Mouse (Mus musculus): ENCODE data around the gene Poln. TPM values are rescaled to one million over a fixed set of nuclear protein-coding genes. Genes with fewer than 3 reads are reported as not detected.
A peak's percentile ranks its signal among the peaks of the same experiment; 100 is the strongest.

Gene Poln
- polyA plus RNA-seq (2015; fragmentation: Nextera tagmentation; extraction: Ambion mirVana): 0.23 and 0.55 TPM in 2 replicates

DNA sequence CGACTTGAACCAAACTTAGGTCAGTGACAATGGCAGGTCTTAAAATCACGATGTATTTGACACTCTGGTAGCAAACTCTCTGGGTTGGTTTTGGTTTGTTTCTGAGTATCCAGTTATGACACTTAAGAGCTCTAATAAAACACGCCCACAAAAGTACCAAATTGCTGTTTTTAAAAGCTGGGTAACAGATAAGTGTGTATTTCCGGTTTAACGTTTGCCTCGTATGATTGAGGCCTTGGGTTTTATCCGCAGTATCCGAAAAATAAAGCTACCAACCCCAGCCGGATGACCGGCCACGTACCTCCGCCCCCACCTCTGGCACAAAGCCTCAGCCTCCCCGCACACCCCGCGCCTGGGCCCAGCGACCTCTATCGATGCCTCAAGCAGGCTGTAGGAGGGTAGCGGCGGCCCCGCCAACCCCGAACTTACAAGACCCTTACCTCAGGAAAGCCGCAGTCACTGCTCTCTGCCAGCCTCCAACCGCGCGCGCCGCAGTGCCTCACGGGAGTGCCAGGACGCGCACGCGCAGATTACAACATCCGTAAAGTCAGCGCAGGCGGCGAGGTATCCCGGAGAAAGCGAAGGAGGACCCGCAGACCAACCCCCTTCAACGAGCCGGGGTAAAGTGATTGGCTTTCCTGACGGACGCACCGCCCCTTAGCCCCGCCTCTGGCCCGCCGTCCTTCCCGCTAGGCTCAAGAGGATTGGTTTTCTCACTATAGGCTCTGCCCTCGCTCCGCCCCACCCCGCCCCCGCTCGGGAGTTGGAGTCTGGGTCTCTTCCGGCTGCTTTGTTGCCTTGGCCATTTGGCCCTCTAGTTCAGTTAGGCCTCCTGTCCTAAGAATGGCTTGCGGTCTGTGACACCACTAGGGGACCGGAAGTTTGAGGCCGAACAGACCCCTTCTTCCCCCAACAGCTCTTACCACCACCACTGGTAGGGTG is at the start of gene Poln, which contains the start of gene Haus3:
Poln (minus strand) TSS at position 499 of the 942 bp plus-strand sequence.
Haus3 (minus strand) TSS at position 578 of the 942 bp plus-strand sequence.
- H3K9ac ChIP-seq (ENCODE audit: low read depth, low read length): peak within 1 kb of the TSS; percentile 80
- peak; percentile 25; the same call in 1 of the 2 replicates for TF ChIP-seq CTCF (IDR thresholded peaks at IDR 0.05; ENCODE audit: low read depth)
- DNase-seq (ENCODE audit: low spot score) (peak; percentile 100), ATAC-seq (replicated peaks; ENCODE audit: low FRiP score, low read depth) (peak; percentile 100)
- H3K4me2 ChIP-seq (ENCODE audit: low read length): peak within 1 kb of the TSS; percentile 59
- no peaks in the 10 kb centered on the region for H3K27me3 ChIP-seq (ENCODE audit: insufficient read depth, low read length)
- H3K4me1 ChIP-seq (replicated peaks; ENCODE audit: insufficient read depth, low read length): no peaks in the 10 kb centered on the region; the same call in 1 of the 2 replicates
- no peaks in the 10 kb centered on the region for H3K9me3 ChIP-seq (replicated peaks; ENCODE audit: low read length)
- peak within 1 kb of the TSS; percentile 88 for H3K27ac ChIP-seq
- H3K4me3 ChIP-seq (replicated peaks; ENCODE audit: low read depth, low read length): peak within 1 kb of the TSS; percentile 79
- WGBS: under 1% methylated on average over 57 of the region's 57 CpGs
- peaks cover 13% of the 10 kb centered on the region for H3K36me3 ChIP-seq (ENCODE audit: insufficient read depth, low read length)

DNA sequence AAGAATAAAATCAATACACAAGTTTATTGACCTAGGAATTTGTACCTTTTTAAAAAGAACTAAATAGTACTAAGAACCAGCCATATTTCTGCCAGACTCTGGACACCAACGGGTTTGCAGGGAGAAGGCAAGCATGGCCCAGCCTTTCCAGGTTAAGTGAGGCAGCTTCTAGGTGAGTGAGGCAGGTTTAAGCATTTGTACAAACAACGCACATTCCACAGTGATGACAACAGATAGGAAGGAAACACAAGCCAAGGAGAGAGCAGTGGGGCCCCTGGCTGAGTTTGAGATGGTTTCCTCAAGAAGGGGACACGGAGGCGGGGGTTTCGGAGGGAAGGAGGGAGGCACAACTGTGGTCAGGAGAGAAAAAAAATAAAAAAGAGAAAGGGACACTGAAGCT is 49.4 kb upstream of the Poln start:
- TF ChIP-seq CTCF (IDR thresholded peaks at IDR 0.05; ENCODE audit: low read depth): no peak
- Histone ChIP-seq H3K4me3 (replicated peaks; ENCODE audit: low read depth, low read length) (no peak overlapping the region), H3K27me3 (ENCODE audit: insufficient read depth, low read length) (no peaks in the 10 kb centered on the region), H3K27ac (no peak overlapping the region), H3K9me3 (replicated peaks; ENCODE audit: low read length) (no peaks in the 10 kb centered on the region), H3K4me2 (ENCODE audit: low read length) (no peak overlapping the region), H3K36me3 (ENCODE audit: insufficient read depth, low read length) (no peaks in the 10 kb centered on the region), H3K4me1 (replicated peaks; ENCODE audit: insufficient read depth, low read length) (no peaks in the 10 kb centered on the region), H3K9ac (ENCODE audit: low read depth, low read length) (no peak overlapping the region)
- WGBS: 54% methylated on average over 5 of the region's 5 CpGs
- ATAC-seq (replicated peaks; ENCODE audit: low FRiP score, low read depth) (no peak), DNase-seq (ENCODE audit: low spot score) (no peak)

DNA sequence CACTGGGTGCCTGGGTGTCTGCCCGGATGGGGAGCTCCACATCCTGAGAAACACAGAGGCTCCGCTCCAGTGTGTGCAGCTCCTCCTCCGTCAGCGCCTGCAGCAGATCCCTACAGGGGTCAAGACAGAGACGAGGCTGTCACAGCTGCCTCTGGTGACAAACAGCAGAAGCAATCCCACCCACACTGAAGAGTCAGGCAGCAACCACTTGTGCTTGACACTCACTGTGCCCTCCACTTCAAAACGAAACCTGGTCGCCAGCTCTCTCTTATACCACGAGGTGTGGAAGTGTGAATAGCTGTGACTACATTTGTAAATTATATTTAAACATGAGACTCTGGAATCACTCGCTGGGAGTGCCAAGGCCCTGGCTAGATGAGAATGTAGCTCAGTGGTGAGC is 48.5 kb upstream of the Poln start:
- H3K36me3 ChIP-seq (ENCODE audit: insufficient read depth, low read length): no peaks in the 10 kb centered on the region
- no peak for TF ChIP-seq CTCF (IDR thresholded peaks at IDR 0.05; ENCODE audit: low read depth)
- no peaks in the 10 kb centered on the region for H3K9me3 ChIP-seq (replicated peaks; ENCODE audit: low read length)
- H3K4me1 ChIP-seq (replicated peaks; ENCODE audit: insufficient read depth, low read length): no peaks in the 10 kb centered on the region
- H3K4me2 ChIP-seq (ENCODE audit: low read length): no peak overlapping the region
- H3K27ac ChIP-seq: no peak overlapping the region
- WGBS: 50% methylated on average over 9 of the region's 9 CpGs
- no peak overlapping the region for H3K4me3 ChIP-seq (replicated peaks; ENCODE audit: low read depth, low read length)
- no peaks in the 10 kb centered on the region for H3K27me3 ChIP-seq (ENCODE audit: insufficient read depth, low read length)
- ATAC-seq (replicated peaks; ENCODE audit: low FRiP score, low read depth): no peak
- no peak overlapping the region for H3K9ac ChIP-seq (ENCODE audit: low read depth, low read length)
- DNase-seq (ENCODE audit: low spot score): no peak

DNA sequence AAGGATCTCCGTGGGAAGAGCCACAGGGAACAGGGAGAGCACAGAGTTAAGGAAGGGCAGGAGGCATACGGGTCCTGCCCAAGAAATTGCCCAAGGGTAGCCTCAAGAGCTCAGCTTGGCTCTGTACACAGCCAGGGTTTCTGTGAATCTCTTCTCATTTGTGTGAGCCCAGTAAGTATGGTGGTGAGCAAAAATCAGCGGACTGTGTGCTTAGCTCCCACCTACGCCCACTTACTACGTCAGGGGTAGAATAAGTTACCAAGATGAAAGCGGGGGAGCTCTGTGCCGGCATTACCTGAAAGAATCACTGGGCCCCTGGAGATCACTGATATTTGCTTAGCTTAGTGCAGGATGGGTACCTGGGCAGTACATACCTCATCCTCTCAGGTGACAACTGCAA is 46.8 kb upstream of the Poln start:
- 74% methylated on average over 7 of the region's 7 CpGs for WGBS
- H3K4me2 ChIP-seq (ENCODE audit: low read length): no peak overlapping the region
- H3K9me3 ChIP-seq (replicated peaks; ENCODE audit: low read length): no peaks in the 10 kb centered on the region
- H3K9ac ChIP-seq (ENCODE audit: low read depth, low read length): no peak overlapping the region
- TF ChIP-seq CTCF (IDR thresholded peaks at IDR 0.05; ENCODE audit: low read depth): no peak
- ATAC-seq (replicated peaks; ENCODE audit: low FRiP score, low read depth) (no peak), DNase-seq (ENCODE audit: low spot score) (no peak)
- H3K27ac ChIP-seq: no peak overlapping the region
- H3K36me3 ChIP-seq (ENCODE audit: insufficient read depth, low read length): no peaks in the 10 kb centered on the region
- no peaks in the 10 kb centered on the region for H3K27me3 ChIP-seq (ENCODE audit: insufficient read depth, low read length)
- no peak overlapping the region for H3K4me3 ChIP-seq (replicated peaks; ENCODE audit: low read depth, low read length)
- no peaks in the 10 kb centered on the region for H3K4me1 ChIP-seq (replicated peaks; ENCODE audit: insufficient read depth, low read length)

DNA sequence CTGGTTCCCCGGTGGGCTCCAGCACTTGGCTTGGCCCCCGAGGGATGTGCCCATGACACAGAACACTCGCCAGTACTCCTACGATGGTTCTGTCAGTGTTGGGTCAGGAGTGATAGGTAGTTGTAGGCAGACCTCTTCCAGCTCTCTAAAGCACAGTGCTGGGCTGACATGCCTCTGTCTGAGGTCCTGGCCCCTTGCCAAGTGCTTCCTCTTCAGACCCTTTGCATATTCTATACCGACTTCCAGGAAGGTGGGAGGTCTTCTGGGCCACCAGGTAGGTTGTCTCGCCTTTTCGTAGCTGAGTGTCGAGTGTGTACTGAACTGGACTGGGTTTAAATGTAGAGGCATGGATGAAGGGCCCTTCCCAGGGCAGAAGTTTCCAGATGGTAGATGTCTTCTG is 44.4 kb upstream of the Poln start:
- ATAC-seq (replicated peaks; ENCODE audit: low FRiP score, low read depth): no peak
- Histone ChIP-seq H3K27me3 (ENCODE audit: insufficient read depth, low read length) (no peaks in the 10 kb centered on the region), H3K4me3 (replicated peaks; ENCODE audit: low read depth, low read length) (no peak overlapping the region), H3K4me2 (ENCODE audit: low read length) (no peak overlapping the region), H3K4me1 (replicated peaks; ENCODE audit: insufficient read depth, low read length) (no peaks in the 10 kb centered on the region), H3K36me3 (ENCODE audit: insufficient read depth, low read length) (no peaks in the 10 kb centered on the region), H3K9me3 (replicated peaks; ENCODE audit: low read length) (no peaks in the 10 kb centered on the region), H3K9ac (ENCODE audit: low read depth, low read length) (no peak overlapping the region), H3K27ac (no peak overlapping the region)
- no peak for DNase-seq (ENCODE audit: low spot score)
- WGBS: 58% methylated on average over 8 of the region's 8 CpGs
- TF ChIP-seq CTCF (IDR thresholded peaks at IDR 0.05; ENCODE audit: low read depth): no peak

DNA sequence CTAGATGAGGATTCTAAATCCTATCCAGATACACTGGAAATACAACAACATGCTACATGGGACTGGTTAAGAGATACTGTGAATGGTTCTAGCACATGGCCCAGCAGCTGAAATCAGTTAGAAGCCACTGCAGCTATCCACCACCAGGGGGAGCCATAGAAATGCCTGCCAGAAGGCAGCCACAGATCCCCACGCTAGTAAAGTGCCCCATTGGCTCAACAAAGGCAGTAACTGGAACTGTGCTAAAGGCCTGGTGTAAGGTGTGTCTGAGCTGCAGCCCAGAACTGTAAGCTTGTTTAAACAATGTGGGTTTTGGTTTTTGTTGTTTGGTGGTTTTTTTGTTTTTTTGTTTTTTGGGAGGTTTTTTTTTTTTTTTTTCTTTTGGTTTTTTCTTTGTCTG is 41.0 kb upstream of the Poln start:
- peak; percentile 96 for TF ChIP-seq CTCF (IDR thresholded peaks at IDR 0.05; ENCODE audit: low read depth)
- peak; percentile 89 for DNase-seq (ENCODE audit: low spot score)
- Histone ChIP-seq H3K4me1 (replicated peaks; ENCODE audit: insufficient read depth, low read length) (no peaks in the 10 kb centered on the region), H3K9me3 (replicated peaks; ENCODE audit: low read length) (no peaks in the 10 kb centered on the region), H3K27ac (no peak overlapping the region), H3K4me2 (ENCODE audit: low read length) (no peak overlapping the region), H3K27me3 (ENCODE audit: insufficient read depth, low read length) (no peaks in the 10 kb centered on the region), H3K36me3 (ENCODE audit: insufficient read depth, low read length) (no peaks in the 10 kb centered on the region), H3K4me3 (replicated peaks; ENCODE audit: low read depth, low read length) (no peak overlapping the region), H3K9ac (ENCODE audit: low read depth, low read length) (no peak overlapping the region)
- ATAC-seq (replicated peaks; ENCODE audit: low FRiP score, low read depth): peak; percentile 85
- WGBS: 0% methylated on average over 1 of the region's 1 CpGs
